Mouse (Mus musculus) limb, embryonic 13.5 days (tissue): ENCODE data around the gene Mvp. TPM values are rescaled to one million over a fixed set of nuclear protein-coding genes. Genes with fewer than 3 reads are reported as not detected.
A peak's percentile ranks its signal among the peaks of the same experiment; 100 is the strongest.

Experiments used
- ATAC-seq: fragments of 200-750 bp; cut with Nextera tagmentation; 2 replicates; pipeline ENCODE4 v1.8.0; 2017; ENCODE audit warnings: low read depth, moderate number of reproducible peaks, moderate TSS enrichment; ENCODE audit not compliant: low FRiP score
- H3K27ac ChIP-seq: fragments of 300-500 bp; sonication (generic); 2 replicates; pipeline ENCODE4 v1.5.1; 2015; ENCODE audit warnings: inconsistent platforms, mild to moderate bottlenecking, moderate library complexity
- H3K27me3 ChIP-seq: fragments of 300-500 bp; sonication (generic); 2 replicates; pipeline ENCODE4 v1.6.1; 2015; ENCODE audit warnings: mild to moderate bottlenecking, inconsistent platforms
- H3K36me3 ChIP-seq: fragments of 300-500 bp; sonication (generic); 2 replicates; pipeline ENCODE4 v1.6.1; 2015; ENCODE audit warnings: inconsistent platforms, mild to moderate bottlenecking, moderate library complexity
- H3K4me1 ChIP-seq: fragments of 300-500 bp; sonication (generic); 2 replicates; pipeline ENCODE4 v1.6.1; 2015; ENCODE audit warnings: inconsistent platforms
- H3K4me2 ChIP-seq: fragments of 300-500 bp; sonication (generic); replicated peaks from 2 replicates; pipeline ENCODE4 v1.6.1; 2015; ENCODE audit warnings: inconsistent platforms, mild to moderate bottlenecking, moderate library complexity
- H3K4me3 ChIP-seq: fragments of 300-500 bp; sonication (generic); 2 replicates; pipeline ENCODE4 v1.5.1; 2015; ENCODE audit warnings: moderate library complexity, mild to moderate bottlenecking, inconsistent platforms
- H3K9ac ChIP-seq: fragments of 300-500 bp; sonication (generic); 2 replicates; pipeline ENCODE4 v1.6.1; 2015; ENCODE audit warnings: mild to moderate bottlenecking, inconsistent platforms
- H3K9me3 ChIP-seq: fragments of 300-500 bp; sonication (generic); 2 replicates; pipeline ENCODE4 v1.6.1; 2016; ENCODE audit warnings: inconsistent platforms
- WGBS: fragments of 180-500 bp; shearing (Covaris S2); methylation state at CpG from one replicate; pipeline ENCODE4 v1.1.7; 2015; 5-methylcytosine and 5-hydroxymethylcytosine counted together
- polyA plus RNA-seq: library from polyadenylated mRNA; unstranded; fragments of >200 nt; fragmentation: Nextera tagmentation; extraction: Ambion mirVana; gene quantifications from 2 replicates; pipeline ENCODE4 v1.2.1, GENCODE M21; 2015

Mvp gene
- polyA plus RNA-seq, 1 experiment from 2014 or later: 5.6 TPM

GRCm38 (mm10) chr7:126955125-126955524 is 59.3 kb downstream of the Mvp start:
- Histone ChIP-seq H3K9me3 (no peaks in the 10 kb centered on the region), H3K27ac (no peak overlapping the region), H3K4me2 (no peak overlapping the region), H3K4me1 (peaks cover 17% of the 10 kb centered on the region), H3K4me3 (no peak overlapping the region), H3K36me3 (no peaks in the 10 kb centered on the region), H3K9ac (no peak overlapping the region), H3K27me3 (peaks cover 37% of the 10 kb centered on the region)
- ATAC-seq: no peak
- 63% methylated on average over 3 of the region's 3 CpGs for WGBS

- H3K27me3 ChIP-seq: peaks cover 47% of the 10 kb centered on the region
- H3K9me3 ChIP-seq: no peaks in the 10 kb centered on the region
- no peak overlapping the region for H3K9ac ChIP-seq
- peak; percentile 2; the same call in 1 of the 2 replicates for ATAC-seq
- H3K4me3 ChIP-seq: no peak overlapping the region
- 4% methylated on average over 8 of the region's 8 CpGs for WGBS
- no peaks in the 10 kb centered on the region for H3K36me3 ChIP-seq
- peak overlapping the region; percentile 16 for H3K4me2 ChIP-seq
- peaks cover 26% of the 10 kb centered on the region for H3K4me1 ChIP-seq
- H3K27ac ChIP-seq: no peak overlapping the region
These were observed 61.8 kb downstream of the Mvp start for GRCm38 (mm10) chr7:126952646-126953045.

- Histone ChIP-seq H3K4me2 (no peak overlapping the region), H3K27ac (no peak overlapping the region), H3K9me3 (no peaks in the 10 kb centered on the region), H3K36me3 (no peaks in the 10 kb centered on the region), H3K27me3 (peaks cover 47% of the 10 kb centered on the region), H3K4me3 (no peak overlapping the region), H3K9ac (no peak overlapping the region), H3K4me1 (peaks cover 26% of the 10 kb centered on the region)
- ATAC-seq: no peak
- WGBS: 25% methylated on average over 4 of the region's 4 CpGs
These were observed 62.7 kb downstream of the Mvp start for GRCm38 (mm10) chr7:126951741-126952140.

DNA sequence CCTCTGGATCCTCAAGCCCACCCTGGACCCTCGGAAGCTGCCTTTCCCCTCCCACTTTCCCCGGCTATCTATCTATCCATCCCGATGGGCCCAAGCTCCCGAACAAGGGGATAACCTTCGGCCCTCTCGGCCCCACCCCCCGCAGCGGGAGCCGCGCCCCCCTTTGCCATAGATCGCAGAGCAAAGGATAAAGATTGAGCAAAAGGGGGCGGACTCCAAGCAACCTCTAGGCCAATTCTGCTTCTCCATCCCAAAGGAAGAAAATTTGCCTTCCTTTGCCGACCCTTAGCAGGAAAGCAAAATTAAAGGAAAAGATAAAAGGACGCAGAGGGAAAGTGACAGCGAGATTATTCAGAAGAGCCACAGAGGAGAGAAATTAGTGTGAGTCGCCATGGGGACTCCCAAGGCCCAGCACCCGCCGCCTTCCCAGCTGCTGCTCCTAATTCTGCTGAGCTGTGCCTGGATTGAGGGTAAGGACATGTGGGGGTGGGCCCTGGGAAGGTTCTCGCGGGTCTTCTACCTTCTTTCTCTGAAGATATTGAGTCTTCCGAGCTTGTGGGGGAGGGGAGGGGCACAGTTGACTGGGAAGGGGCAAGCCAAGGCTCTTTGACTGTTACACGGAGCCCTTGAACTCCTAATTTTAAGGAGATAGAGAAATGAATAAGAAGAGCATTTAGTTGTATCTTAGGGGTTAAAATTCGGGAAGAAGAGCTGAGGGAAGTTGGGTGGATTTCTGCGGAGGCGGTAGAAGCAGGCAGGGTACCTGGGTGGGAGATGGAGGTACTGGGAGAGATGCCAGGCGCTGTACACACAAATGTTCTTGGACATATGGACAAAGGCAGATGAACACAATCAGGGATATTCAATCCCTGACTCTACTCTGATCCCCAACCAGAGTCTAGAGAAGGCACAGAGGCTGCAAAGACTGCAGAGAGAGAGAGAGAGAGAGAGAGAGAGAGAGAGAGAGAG is 63.5 kb downstream of the Mvp start:
- no peak overlapping the region for H3K4me3 ChIP-seq
- H3K9me3 ChIP-seq: no peaks in the 10 kb centered on the region
- no peak for ATAC-seq
- H3K27me3 ChIP-seq: peaks cover 47% of the 10 kb centered on the region
- peaks cover 26% of the 10 kb centered on the region for H3K4me1 ChIP-seq
- no peak overlapping the region for H3K9ac ChIP-seq
- 4% methylated on average over 26 of the region's 26 CpGs for WGBS
- H3K36me3 ChIP-seq: no peaks in the 10 kb centered on the region
- H3K27ac ChIP-seq: no peak overlapping the region
- H3K4me2 ChIP-seq: peak overlapping the region; percentile 100

GRCm38 (mm10) chr7:126949793-126950646 is 64.4 kb downstream of the Mvp start, which contains the start of gene Sez6l2:
TSS of gene Sez6l2 (plus strand) at chr7:126950563.
- Histone ChIP-seq H3K4me1 (peaks cover 26% of the 10 kb centered on the region), H3K9me3 (no peaks in the 10 kb centered on the region), H3K9ac (peak within 1 kb of the TSS; percentile 26), H3K27me3 (peaks cover 47% of the 10 kb centered on the region), H3K36me3 (peaks cover 3% of the 10 kb centered on the region), H3K4me2 (peak within 1 kb of the TSS; percentile 100), H3K27ac (no peak within 1 kb of the TSS), H3K4me3 (peak within 1 kb of the TSS; percentile 51)
- WGBS: under 1% methylated on average over 42 of the region's 42 CpGs
- peak; percentile 88 for ATAC-seq

DNA sequence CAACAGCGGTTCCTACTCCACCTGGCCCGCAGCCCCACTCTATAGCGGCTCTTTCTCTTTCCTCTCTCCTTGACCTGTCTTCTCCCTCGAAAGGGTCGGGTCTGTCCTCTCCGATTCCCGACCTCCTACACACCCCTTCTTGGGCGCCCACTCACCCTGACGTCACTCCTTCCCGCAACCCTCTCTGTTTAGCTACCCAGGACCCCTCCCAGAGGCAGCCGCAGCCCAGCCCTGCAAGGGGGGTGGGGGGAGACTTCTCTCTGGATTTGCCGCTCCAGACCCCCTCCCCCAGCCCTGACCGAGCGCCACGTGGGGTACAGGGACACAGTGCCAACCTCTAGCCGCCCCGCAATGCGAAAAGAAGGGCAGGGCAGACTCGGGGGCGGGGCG is 65.0 kb downstream of the Mvp start, which contains the start of gene Asphd1:
Asphd1 (minus strand) TSS at position 180 of the 390 bp plus-strand sequence.
- Histone ChIP-seq H3K4me1 (peaks cover 26% of the 10 kb centered on the region), H3K27me3 (peaks cover 47% of the 10 kb centered on the region), H3K9ac (peak within 1 kb of the TSS; percentile 26), H3K4me3 (peak within 1 kb of the TSS; percentile 51), H3K27ac (no peak within 1 kb of the TSS), H3K36me3 (peaks cover 9% of the 10 kb centered on the region), H3K9me3 (no peaks in the 10 kb centered on the region), H3K4me2 (peak within 1 kb of the TSS; percentile 100)
- under 1% methylated on average over 21 of the region's 21 CpGs for WGBS
- peak; percentile 59 for ATAC-seq

DNA sequence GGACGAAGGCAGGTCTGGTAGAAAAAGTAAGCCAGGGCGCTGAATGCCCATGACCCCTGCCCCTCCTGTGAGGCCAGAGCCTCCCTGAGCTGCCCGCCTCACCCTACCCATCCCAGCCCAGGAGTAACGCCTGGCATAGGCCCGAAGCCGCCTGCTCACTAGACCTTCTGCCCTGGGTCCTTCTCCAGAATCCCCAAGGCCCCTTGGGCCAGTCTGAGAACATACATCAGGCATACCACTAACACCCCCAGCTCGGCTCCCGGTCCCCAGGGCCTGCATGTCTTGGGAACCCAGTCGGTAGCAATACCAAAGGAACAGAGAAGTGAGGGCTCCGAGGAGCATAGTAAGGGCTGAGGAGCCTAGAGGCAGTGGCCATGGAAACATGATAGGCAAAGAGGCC is 65.8 kb downstream of the Mvp start:
- WGBS: 76% methylated on average over 10 of the region's 10 CpGs
- H3K9me3 ChIP-seq: no peaks in the 10 kb centered on the region
- peak overlapping the region; percentile 100; the same call in 1 of the 2 replicates for H3K4me2 ChIP-seq
- H3K4me1 ChIP-seq: peaks cover 26% of the 10 kb centered on the region
- no peak overlapping the region for H3K4me3 ChIP-seq
- no peak overlapping the region for H3K27ac ChIP-seq
- peaks cover 44% of the 10 kb centered on the region for H3K27me3 ChIP-seq
- no peak overlapping the region for H3K9ac ChIP-seq
- no peak for ATAC-seq
- peaks cover 13% of the 10 kb centered on the region for H3K36me3 ChIP-seq

GRCm38 (mm10) chr7:126946530-126946929 is 67.9 kb downstream of the Mvp start:
- H3K9ac ChIP-seq: no peak overlapping the region
- H3K4me1 ChIP-seq: peaks cover 15% of the 10 kb centered on the region
- peaks cover 24% of the 10 kb centered on the region for H3K27me3 ChIP-seq
- H3K36me3 ChIP-seq: peaks cover 23% of the 10 kb centered on the region
- H3K4me2 ChIP-seq: no peak overlapping the region
- no peak overlapping the region for H3K4me3 ChIP-seq
- WGBS: 46% methylated on average over 3 of the region's 3 CpGs
- H3K27ac ChIP-seq: no peak overlapping the region
- ATAC-seq: no peak
- no peaks in the 10 kb centered on the region for H3K9me3 ChIP-seq

DNA sequence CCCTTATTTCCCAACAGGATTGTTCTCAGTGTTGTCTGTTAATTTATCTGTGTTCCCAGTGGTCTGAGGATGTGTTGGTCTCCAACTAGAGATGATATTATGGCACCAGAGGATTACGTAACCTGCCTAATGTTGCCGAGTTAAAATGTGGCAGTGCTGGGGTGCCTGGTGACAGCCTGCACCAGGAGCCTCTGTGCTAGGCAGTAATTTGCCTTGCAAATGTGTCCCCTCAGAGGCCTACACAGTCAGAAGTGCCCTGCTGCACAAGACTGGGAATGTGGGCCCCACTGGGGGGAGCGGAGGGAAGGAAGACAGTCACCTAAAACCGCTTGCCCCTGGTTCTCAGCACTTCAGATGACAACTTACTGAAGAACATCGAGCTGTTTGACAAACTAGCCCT is 72.6 kb downstream of the Mvp start:
- H3K27me3 ChIP-seq: no peaks in the 10 kb centered on the region
- ATAC-seq: no peak
- 81% methylated on average over 5 of the region's 5 CpGs for WGBS
- peaks cover 38% of the 10 kb centered on the region for H3K36me3 ChIP-seq
- H3K9ac ChIP-seq: no peak overlapping the region
- H3K4me2 ChIP-seq: no peak overlapping the region
- H3K4me3 ChIP-seq: no peak overlapping the region
- no peak overlapping the region for H3K27ac ChIP-seq
- H3K4me1 ChIP-seq: no peaks in the 10 kb centered on the region
- H3K9me3 ChIP-seq: no peaks in the 10 kb centered on the region

DNA sequence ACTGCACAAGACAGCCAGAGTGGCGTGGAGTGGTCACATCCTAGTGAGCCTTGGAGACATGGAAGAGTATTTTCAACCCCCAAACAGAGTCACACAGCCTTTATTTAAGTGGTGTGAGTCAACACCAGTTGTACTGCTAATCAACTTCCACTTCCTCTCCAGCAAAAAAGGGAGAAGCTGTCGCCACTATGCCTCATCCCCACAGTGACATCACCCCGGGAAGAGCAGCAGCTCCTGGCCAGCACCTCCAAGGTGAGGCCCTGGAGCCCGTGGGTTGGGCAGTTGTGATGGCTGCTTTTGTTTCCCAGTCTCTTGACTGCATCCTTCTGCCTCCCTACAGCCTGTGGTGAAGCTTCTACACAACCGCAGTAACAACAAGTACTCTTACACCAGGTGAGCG is 73.2 kb downstream of the Mvp start:
- no peaks in the 10 kb centered on the region for H3K4me1 ChIP-seq
- no peaks in the 10 kb centered on the region for H3K9me3 ChIP-seq
- no peaks in the 10 kb centered on the region for H3K27me3 ChIP-seq
- H3K4me3 ChIP-seq: no peak overlapping the region
- H3K27ac ChIP-seq: no peak overlapping the region
- H3K4me2 ChIP-seq: no peak overlapping the region
- peaks cover 45% of the 10 kb centered on the region for H3K36me3 ChIP-seq
- 46% methylated on average over 6 of the region's 6 CpGs for WGBS
- H3K9ac ChIP-seq: no peak overlapping the region; the same call in 1 of the 2 replicates
- ATAC-seq: no peak
